Mouse (Mus musculus): Measurements from ENCODE around the gene Car14.
A peak's percentile ranks its signal among the peaks of the same experiment; 100 is the strongest.
"Not testable (repeated sequence)": the region's sequence is repeated elsewhere in the genome, so short reads cannot be mapped to it uniquely, and the experiment has no call there.

Gene Car14

GRCm38 (mm10) chr3:95925087-95925486 is 20.6 kb upstream of the Car14 start:
- DNase-seq (ENCODE audit: extremely low read depth, low read depth) = no peak

DNA sequence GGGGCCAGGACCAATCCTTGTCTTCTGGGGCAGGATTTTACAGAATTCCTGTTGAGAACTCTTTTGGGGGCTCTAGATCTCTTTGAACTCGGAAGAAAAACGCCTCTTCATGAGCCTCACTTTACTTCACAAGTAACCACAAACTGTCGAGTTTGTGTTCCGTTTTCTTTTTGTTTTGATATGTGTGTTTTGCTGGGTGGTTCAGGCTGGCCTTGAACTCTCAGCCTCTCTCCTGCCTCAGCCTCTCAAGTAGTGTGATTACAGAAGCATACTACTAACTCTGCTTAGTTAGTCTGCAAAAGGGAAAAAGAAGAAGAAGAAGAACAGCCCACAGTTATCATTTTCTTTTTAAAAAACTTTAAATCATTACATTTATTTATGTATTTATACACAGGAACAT is 19.7 kb upstream of the Car14 start:
- DNase-seq (ENCODE audit: extremely low read depth, low read depth) = no peak

GRCm38 (mm10) chr3:95923429-95923828 is 18.9 kb upstream of the Car14 start:
- not testable (repeated sequence) for DNase-seq (ENCODE audit: extremely low read depth, low read depth)

- not testable (repeated sequence) for DNase-seq (ENCODE audit: extremely low read depth, low read depth)
Observed at GRCm38 (mm10) chr3:95920532-95920931, 16.0 kb upstream of the Car14 start.

DNA sequence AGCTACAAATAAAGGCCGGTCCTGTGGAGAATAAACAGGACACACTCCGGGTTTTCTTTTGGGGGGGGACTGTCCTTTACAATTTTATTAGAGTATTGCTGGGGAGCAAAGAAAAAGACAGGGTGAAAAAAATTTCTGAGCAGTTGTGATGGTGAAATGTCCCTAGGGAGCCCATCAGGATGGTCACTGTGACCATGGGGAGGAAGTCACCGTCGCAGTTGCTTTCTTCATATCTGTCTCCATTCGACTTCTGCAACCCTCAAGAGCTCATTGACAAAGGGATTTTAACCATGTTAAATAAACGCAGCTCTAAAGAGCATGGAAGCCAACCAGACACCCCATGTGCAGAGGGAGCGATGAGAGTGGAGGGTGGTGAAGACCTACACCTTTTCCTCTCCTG is 12.3 kb upstream of the Car14 start:
- no peak for DNase-seq (ENCODE audit: extremely low read depth, low read depth)

GRCm38 (mm10) chr3:95914706-95915105 is 10.2 kb upstream of the Car14 start:
- peak; percentile 32 for DNase-seq (ENCODE audit: extremely low read depth, low read depth)

DNA sequence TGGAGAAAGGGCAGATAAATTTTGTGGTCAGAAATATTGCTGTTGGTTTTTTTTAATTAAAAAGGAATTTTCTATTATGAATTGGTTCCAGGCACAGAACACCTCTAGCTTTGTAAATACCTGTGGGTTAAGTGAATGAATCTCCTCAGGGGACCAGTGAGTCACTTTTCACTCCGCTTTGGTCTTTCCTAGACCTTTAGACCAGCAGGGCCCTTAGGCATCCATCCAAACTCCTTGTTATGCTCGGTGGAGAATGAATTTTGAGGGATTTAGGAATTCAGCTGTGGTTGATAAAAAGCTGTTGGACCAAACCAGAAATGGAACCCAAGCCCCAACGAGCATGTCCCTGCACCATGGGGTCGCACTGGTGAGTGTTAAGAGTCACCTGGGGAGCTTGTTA is 3.1 kb upstream of the Car14 start:
- no peak for DNase-seq (ENCODE audit: extremely low read depth, low read depth)

- DNase-seq (ENCODE audit: extremely low read depth, low read depth) = peak; percentile 78
Observed at GRCm38 (mm10) chr3:95906860-95907259, 2.4 kb upstream of the Car14 start.

DNA sequence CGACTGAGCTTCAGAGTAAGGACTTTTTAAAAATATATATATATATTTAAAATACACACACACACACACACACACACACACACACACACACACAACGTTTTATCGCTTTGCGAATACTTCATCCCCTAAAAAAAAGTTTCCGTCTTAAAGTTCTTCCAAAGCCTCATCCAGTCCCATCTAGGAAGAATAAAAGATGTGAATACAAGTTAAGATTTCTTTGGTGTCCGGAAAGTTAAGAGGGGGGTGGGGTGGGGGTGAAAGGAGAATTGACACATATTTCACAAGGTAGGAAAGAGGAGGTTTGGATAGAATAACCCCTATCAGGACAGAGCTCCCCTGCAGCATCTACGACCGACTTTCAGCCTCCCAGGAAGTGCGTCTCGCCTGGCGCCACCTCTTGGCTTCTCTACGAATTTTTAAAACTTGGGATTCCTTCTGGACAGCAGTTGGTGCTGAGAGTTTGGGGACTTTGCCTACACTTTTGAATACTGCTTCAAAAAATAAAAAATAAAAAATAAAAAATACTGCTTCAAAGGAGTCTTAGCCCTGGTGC is 1.5 kb upstream of the Car14 start:
- peak; percentile 71 for DNase-seq (ENCODE audit: extremely low read depth, low read depth)

GRCm38 (mm10) chr3:95905146-95905939 is 852 bp upstream of the Car14 start:
- DNase-seq (ENCODE audit: extremely low read depth, low read depth) = no peak

- DNase-seq (ENCODE audit: extremely low read depth, low read depth) = no peak
Observed at GRCm38 (mm10) chr3:95903753-95904502, 563 bp downstream of the Car14 start.

GRCm38 (mm10) chr3:95902643-95903042 is 1.8 kb downstream of the Car14 start:
- no peak for DNase-seq (ENCODE audit: extremely low read depth, low read depth)

DNA sequence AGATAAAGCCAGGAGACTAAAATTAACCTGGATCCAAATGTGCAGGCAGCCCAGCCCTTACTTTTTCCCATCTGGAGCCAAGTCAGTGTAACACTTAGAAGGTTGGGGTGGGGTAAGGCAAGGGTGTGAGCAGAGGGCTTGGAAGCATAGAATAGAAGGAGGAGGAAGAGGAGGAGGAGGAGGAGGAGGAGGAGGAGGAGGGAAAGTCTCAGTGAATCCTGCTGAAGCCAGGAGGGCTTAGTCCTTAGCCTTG is 2.2 kb downstream of the Car14 start:
- DNase-seq (ENCODE audit: extremely low read depth, low read depth) = no peak

- no peak for DNase-seq (ENCODE audit: extremely low read depth, low read depth)
Observed at GRCm38 (mm10) chr3:95901616-95902372, 2.7 kb downstream of the Car14 start.

GRCm38 (mm10) chr3:95899800-95900524 is 4.5 kb downstream of the Car14 start:
- DNase-seq (ENCODE audit: extremely low read depth, low read depth) = no peak

DNA sequence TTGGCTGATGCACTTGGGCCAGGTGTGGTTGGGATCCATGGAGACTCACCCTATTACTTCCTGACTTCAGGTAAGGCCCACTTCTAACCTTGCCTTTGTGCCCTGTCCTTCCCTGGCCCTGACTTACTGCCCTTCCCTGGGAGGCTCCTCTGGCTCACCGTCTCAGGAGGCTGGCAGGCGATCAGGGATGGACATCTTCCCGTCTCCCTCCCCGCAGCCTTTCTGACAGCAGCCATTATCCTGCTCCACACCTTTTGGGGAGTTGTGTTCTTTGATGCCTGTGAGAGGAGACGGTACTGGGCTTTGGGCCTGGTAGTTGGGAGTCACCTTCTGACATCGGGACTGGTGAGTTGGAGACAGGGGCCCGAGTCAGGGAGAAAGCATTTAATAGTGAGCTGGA is 9.0 kb downstream of the Car14 start:
- DNase-seq (ENCODE audit: extremely low read depth, low read depth) = not testable (repeated sequence)

- peak; percentile 73 for DNase-seq (ENCODE audit: extremely low read depth, low read depth)
Observed at GRCm38 (mm10) chr3:95894317-95895160, 10.0 kb downstream of the Car14 start.

DNA sequence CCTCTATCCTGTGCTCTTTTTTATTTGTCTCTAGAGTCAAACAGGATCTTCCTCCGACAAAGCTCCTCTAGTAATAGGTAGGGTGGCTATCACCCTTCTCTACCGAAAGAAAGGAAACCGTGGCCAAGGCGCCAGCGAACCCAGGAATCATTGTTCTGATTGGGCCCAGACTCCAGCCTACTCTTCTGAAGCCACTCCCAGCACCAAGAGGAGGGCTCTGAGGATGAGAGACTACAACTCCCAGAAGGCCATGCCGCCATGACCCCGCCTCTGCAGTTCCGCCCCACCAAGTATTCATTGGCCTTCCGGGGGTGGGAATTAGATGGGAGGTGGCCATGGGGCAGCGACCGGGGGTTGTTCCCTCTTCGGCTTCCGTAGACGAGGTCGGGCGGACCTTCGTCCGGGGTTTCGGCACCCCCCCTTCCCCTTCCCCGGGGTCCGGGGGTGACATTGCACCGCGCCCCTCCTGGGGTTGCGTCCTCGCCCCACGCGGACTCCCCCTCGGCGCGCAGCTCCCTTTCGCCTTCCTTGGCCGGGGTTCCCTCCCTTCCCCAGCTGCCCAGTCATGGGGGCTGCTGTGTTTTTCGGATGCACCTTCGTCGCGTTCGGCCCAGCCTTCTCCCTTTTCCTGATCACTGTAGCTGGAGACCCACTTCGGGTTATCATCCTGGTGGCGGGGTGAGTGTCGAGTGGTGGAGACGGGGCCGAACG is 10.7 kb downstream of the Car14 start, which contains the start of gene Aph1a:
Gene Aph1a, plus strand, starts transcription at position 364 of the 711 bp plus-strand sequence.
- peak; percentile 100 for DNase-seq (ENCODE audit: extremely low read depth, low read depth)

GRCm38 (mm10) chr3:95893126-95893525 is 11.4 kb downstream of the Car14 start:
- peak; percentile 60 for DNase-seq (ENCODE audit: extremely low read depth, low read depth)
